Mouse (Mus musculus) NIH3T3 (cell line): ENCODE data around the gene Rabgap1l.

Source experiments
- DNase-seq: peaks from one replicate; pipeline ENCODE4 v3.0.0-alpha.2; 2012; ENCODE audit warnings: low read depth

Rabgap1l gene

GRCm38 (mm10) chr1:160312658-160313057 lies 480.4 kb downstream of the Rabgap1l start:
- no peak for DNase-seq

- no peak for DNase-seq
These were observed 481.1 kb downstream of the Rabgap1l start for GRCm38 (mm10) chr1:160311861-160312260.

DNA sequence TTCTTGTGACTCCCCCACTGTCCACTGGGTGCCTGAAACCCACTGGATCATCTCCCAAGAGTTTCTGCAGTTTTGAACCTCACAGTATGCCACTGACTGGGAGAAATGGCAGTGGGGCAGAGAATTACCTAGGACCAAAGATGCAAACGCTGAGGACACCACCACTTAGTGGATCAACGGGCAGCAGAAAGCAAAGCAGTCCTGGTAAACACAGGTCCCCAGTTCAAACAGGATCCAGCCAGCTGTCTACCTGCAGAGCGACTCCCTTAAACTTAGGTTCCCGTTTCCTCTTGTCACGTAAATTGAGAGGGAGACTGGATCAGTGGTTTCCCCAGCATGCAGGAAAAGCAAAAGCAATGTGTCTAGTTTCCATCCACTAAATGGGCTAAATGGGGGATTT lies 483.1 kb downstream of the Rabgap1l start:
- DNase-seq, result no peak

DNA sequence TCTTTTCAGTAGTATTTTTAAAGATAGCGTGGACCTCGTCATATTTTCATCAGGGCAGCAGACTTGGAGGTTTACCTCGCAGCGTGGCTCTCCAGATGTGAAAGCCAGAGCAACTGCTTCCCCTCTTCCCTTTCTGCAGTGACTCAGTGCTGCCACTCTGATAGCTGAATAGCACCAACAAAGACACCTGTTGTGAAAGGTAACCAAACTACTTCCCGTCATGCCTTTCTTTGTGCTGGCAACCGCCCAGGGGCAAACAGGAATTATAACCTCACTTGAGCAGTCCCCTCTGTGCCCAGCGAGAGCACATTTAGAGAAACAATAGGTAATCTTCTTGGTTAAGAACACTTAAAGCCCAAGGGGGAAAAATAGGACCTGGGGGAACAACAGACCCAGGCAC lies 484.0 kb downstream of the Rabgap1l start:
- no peak for DNase-seq

DNA sequence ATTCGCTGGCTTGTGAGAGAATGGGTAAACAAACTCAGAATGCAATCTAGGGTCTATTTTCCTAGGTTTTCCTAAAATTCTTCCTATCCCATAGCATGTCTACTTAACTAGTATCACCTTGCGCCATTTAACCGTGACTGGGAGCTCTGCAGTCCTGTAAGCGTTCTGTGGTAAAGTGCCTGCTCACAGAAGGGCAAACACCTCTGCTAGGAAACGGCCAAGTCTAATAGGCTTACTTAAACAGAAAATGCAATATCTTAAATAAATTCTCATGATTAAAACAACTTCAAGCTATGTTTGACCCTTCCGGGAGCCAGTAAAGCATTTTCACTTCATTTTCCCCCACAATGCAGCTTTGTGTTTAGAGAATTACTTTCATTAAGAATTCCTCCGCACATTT lies 484.5 kb downstream of the Rabgap1l start:
- DNase-seq, result no peak

- DNase-seq, result no peak
These were observed 486.0 kb downstream of the Rabgap1l start for GRCm38 (mm10) chr1:160306866-160307616.

DNA sequence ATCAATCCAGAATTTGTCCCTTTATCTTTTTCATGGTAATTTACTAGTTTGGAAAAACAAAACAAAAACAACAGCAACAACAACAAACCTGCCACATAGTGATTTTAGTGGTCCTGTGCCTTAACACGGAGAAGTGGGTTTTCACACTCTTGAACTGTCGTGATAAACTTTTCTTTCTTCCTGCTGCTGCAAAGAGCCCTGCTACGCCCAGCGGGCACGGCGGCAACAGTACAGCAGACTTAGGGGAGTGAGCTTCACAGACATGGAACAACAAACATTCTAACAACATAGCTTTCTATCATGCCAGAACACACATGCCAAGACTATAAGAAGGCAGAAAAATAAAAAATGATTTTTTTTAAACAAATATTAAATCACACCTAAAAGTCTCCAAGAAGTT lies 486.7 kb downstream of the Rabgap1l start:
- no peak for DNase-seq

- DNase-seq, result no peak
These were observed 487.2 kb downstream of the Rabgap1l start for GRCm38 (mm10) chr1:160305826-160306225.

GRCm38 (mm10) chr1:160304969-160305498 lies 488.0 kb downstream of the Rabgap1l start:
- DNase-seq, result no peak

GRCm38 (mm10) chr1:160302268-160302667 lies 490.7 kb downstream of the Rabgap1l start:
- DNase-seq, result no peak

DNA sequence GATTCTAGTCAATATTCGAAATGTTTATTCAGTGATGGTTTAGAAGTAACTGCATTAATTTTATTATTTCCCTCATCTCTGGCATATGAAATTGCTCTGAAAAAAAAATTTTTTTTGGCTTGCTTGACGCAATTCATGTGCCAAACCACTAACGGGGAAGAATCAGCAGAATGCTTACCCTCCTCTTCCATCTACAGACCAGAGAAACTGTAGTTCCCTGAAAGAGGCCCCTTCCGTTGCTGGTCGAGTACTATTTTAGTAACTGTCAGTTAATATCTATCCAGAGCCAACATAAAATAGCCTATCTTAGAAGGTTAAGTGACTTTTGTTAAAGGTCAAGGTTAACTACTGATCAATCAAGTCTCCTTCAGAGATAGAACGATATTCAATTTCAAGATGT lies 491.9 kb downstream of the Rabgap1l start:
- DNase-seq, result no peak

DNA sequence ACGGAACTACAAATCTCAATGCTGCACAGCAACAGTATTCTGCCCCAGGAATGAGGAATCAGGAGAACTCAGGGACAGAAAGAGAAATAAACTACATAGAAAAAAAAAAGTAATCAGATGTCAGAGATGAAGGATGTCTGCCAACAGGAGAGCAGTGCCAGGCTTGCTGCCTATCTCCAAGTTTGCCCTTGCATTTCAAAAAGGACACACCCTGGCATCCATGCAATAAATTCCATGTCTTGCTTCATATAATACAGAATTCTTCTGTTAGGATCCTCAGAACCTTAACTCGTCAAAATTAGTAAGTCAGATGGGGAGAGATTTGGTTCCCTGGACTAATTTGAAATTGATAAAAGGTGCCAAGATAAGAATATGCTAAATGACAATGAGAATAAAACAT lies 492.3 kb downstream of the Rabgap1l start:
- DNase-seq, result no peak

DNA sequence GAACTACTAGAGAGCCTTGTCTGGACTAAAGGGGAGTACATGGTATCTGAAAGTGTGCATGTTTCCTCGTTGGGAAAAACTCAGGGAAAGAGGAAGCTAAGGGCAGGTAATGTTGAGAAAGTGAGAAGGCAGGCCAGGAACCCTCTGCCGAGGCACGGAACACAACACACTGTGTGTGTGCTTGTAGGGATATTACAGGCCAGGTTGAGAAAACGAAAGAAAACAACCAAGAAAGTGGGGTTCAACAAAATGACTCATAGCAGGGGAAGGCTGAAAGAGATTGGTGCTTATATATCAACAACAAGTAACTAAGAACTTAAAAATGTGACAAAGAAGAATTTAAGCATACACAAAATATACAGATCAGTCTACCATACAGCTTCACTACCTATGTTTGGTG lies 493.0 kb downstream of the Rabgap1l start:
- DNase-seq, result no peak

- DNase-seq, result no peak
These were observed 494.1 kb downstream of the Rabgap1l start for GRCm38 (mm10) chr1:160298893-160299292.

DNA sequence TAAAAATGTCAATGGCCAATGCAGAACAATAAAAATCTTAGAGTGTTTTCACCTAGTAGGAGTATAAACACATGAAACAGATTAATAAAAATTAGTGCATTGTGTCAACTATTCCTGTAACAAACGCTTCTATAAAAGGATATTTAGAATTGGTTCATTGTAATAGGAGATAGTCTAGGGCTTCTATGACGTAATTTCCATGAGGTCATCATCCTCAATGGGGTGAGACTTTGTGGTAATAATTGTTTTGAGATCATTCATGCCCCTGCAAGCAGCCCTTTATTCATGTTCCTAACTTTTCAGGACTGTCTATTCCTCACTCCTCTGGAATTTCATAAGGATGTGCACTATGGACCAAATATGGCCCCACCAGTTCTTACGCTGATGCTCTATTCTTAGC lies 495.3 kb downstream of the Rabgap1l start:
- DNase-seq, result peak; percentile 53

- no peak for DNase-seq
These were observed 497.7 kb downstream of the Rabgap1l start for GRCm38 (mm10) chr1:160295323-160295722.

DNA sequence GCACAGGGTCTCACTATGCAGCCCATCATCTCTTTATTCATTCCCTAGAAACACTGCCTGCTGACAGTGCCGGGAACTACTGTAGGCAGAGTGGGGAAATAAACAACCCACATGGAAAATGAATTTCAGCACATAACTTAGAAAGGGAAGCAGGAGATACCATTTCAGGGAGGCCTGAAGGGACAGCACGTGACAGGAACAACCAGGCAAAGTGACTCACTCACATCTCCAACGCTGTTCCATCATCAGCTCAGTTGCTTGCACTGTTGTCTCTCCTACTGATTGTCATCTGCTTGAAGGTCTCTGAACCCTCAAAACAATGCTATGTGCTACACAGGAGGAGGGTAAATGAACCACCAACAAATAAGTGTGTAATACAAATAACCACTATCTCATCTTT lies 499.5 kb downstream of the Rabgap1l start:
- DNase-seq, result no peak

- no peak for DNase-seq
These were observed 501.0 kb downstream of the Rabgap1l start for GRCm38 (mm10) chr1:160292058-160292457.

GRCm38 (mm10) chr1:160290242-160290641 lies 502.8 kb downstream of the Rabgap1l start:
- DNase-seq, result no peak

DNA sequence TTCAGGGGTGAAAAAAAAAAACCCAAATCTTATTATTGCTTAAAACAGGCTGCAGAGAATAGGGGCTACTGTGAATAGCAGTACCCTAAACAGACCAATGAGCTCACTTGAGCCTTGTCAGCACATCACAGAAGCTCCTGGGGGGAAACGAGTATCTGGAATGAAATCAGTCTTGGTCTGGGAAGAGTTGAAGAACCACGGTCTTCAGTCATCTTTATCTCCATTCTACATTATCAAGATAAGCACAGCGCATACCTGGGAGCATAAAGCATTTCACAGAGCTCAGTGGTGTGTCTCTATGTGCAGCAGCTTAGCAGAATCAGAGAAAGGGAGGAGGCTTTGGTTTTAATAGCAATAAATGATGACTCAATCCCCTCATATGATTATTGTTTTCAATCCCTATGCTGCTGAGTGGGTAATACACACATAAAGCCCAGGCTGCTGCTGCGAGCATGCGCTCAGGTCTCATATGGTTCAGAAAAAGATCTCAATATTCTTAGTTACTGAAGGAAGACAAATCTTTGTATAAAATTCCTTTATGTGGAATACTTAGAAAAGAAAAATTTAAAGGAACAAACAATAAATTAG lies 505.9 kb downstream of the Rabgap1l start:
- DNase-seq, result no peak

GRCm38 (mm10) chr1:160286400-160287057 lies 506.5 kb downstream of the Rabgap1l start:
- no peak for DNase-seq

GRCm38 (mm10) chr1:160284241-160284640 lies 508.8 kb downstream of the Rabgap1l start:
- DNase-seq, result no peak
